Mouse (Mus musculus) heart, postnatal 0 days (tissue): ENCODE measurements around the gene Slc9c1. TPM values are rescaled to one million over a fixed set of nuclear protein-coding genes. Genes with fewer than 3 reads are reported as not detected.
"Not testable (repeated sequence)": the region's sequence is repeated elsewhere in the genome, so short reads cannot be mapped to it uniquely, and the experiment has no call there.

Experiments
- ATAC-seq: fragments of 200-750 bp; cut with Nextera tagmentation; 2 replicates; pipeline ENCODE4 v1.8.0; 2017; ENCODE audit warnings: low read depth, moderate number of reproducible peaks, moderate library complexity; ENCODE audit not compliant: insufficient read depth
- DNase-seq: peaks from one replicate; pipeline ENCODE4 v3.0.0-alpha.2; 2016; ENCODE audit warnings: low spot score
- H3K27ac ChIP-seq: fragments of 300-500 bp; sonication (generic); 2 replicates; pipeline ENCODE4 v1.5.1; 2014; ENCODE audit warnings: low read depth, mild to moderate bottlenecking
- H3K27me3 ChIP-seq: fragments of 300-500 bp; sonication (generic); 2 replicates; pipeline ENCODE4 v1.6.1; 2014; ENCODE audit warnings: low read length, mixed read lengths; ENCODE audit not compliant: control insufficient read depth, insufficient read depth
- H3K36me3 ChIP-seq: fragments of 300-500 bp; sonication (generic); replicated peaks from 2 replicates; pipeline ENCODE4 v1.6.1; 2014; ENCODE audit warnings: low read length, mixed read lengths; ENCODE audit not compliant: control insufficient read depth, insufficient read depth
- H3K4me1 ChIP-seq: fragments of 300-500 bp; sonication (generic); 2 replicates; pipeline ENCODE4 v1.6.1; 2014; ENCODE audit warnings: antibody characterized with exemption; ENCODE audit not compliant: control insufficient read depth, insufficient read depth
- H3K4me2 ChIP-seq: fragments of 300-500 bp; sonication (generic); 2 replicates; pipeline ENCODE4 v1.6.1; 2014; ENCODE audit warnings: low read depth, mild to moderate bottlenecking, low read length, moderate library complexity
- H3K4me3 ChIP-seq: fragments of 300-500 bp; sonication (generic); 2 replicates; pipeline ENCODE4 v1.5.1; 2014; ENCODE audit warnings: low read depth, low read length
- H3K9ac ChIP-seq: fragments of 300-500 bp; sonication (generic); replicated peaks from 2 replicates; pipeline ENCODE4 v1.6.1; 2014; ENCODE audit warnings: low read depth, low read length, mixed read lengths
- H3K9me3 ChIP-seq: fragments of 300-500 bp; sonication (generic); replicated peaks from 2 replicates; pipeline ENCODE4 v1.6.1; 2016; ENCODE audit warnings: low read length; ENCODE audit not compliant: control insufficient read depth
- CTCF ChIP-seq: IDR thresholded peaks from 2 replicates; pipeline ENCODE4 v1.5.1; 2016; ENCODE audit warnings: antibody characterized with exemption, control low read depth, low read depth
- EP300 ChIP-seq: IDR thresholded peaks from 2 replicates; pipeline ENCODE4 v1.6.1; 2016; ENCODE audit warnings: antibody characterized with exemption, low read depth
- WGBS: fragments of 180-500 bp; shearing (Covaris S2); extraction: QIAGEN DNeasy Blood & Tissue Kit; methylation state at CpG from one replicate; pipeline ENCODE4 v1.1.7; 2014; 5-methylcytosine and 5-hydroxymethylcytosine counted together
- polyA plus RNA-seq: library from polyadenylated mRNA; unstranded; fragments of >200 nt; fragmentation: Nextera tagmentation; extraction: Ambion mirVana; gene quantifications from 2 replicates; pipeline ENCODE4 v1.2.1, GENCODE M21; 2015
- total RNA-seq: library from RNA; depleted of rRNA; stranded (reverse); fragments of >200 nt; gene quantifications from 2 replicates; pipeline ENCODE4 v1.2.3, GENCODE M21; 2014; ENCODE audit warnings: low replicate concordance; rRNA removed

Slc9c1 gene
- total RNA-seq (not detected in 2 replicates), polyA plus RNA-seq (not detected in 2 replicates)

- Histone ChIP-seq H3K27ac (no peak within 1 kb of the TSS), H3K9me3 (no peaks in the 10 kb centered on the region), H3K4me1 (no peaks in the 10 kb centered on the region), H3K36me3 (no peaks in the 10 kb centered on the region), H3K27me3 (no peaks in the 10 kb centered on the region), H3K4me3 (no peak within 1 kb of the TSS), H3K4me2 (no peak within 1 kb of the TSS), H3K9ac (no peak within 1 kb of the TSS)
- TF ChIP-seq CTCF (no peak), EP300 (no peak)
- DNase-seq (no peak), ATAC-seq (no peak)
- 86% methylated on average over 5 of the region's 5 CpGs for WGBS
Observed at GRCm38 (mm10) chr16:45535009-45535408, at the start of gene Slc9c1. TSS of gene Slc9c1 (plus strand) at chr16:45535309.

- no peak within 1 kb of the TSS for H3K9ac ChIP-seq
- H3K4me2 ChIP-seq = no peak within 1 kb of the TSS
- TF ChIP-seq EP300 (no peak), CTCF (no peak)
- no peak within 1 kb of the TSS for H3K27ac ChIP-seq
- WGBS = 80% methylated on average over 5 of the region's 5 CpGs
- no peaks in the 10 kb centered on the region for H3K9me3 ChIP-seq
- ATAC-seq = no peak
- no peak within 1 kb of the TSS for H3K4me3 ChIP-seq
- H3K4me1 ChIP-seq = no peaks in the 10 kb centered on the region
- H3K36me3 ChIP-seq = no peaks in the 10 kb centered on the region
- DNase-seq = no peak
- H3K27me3 ChIP-seq = no peaks in the 10 kb centered on the region
Observed at GRCm38 (mm10) chr16:45492927-45493326, 42.2 kb upstream of the Slc9c1 start, which contains the start of gene Gm609. TSS of gene Gm609 (minus strand) at chr16:45492969.

DNA sequence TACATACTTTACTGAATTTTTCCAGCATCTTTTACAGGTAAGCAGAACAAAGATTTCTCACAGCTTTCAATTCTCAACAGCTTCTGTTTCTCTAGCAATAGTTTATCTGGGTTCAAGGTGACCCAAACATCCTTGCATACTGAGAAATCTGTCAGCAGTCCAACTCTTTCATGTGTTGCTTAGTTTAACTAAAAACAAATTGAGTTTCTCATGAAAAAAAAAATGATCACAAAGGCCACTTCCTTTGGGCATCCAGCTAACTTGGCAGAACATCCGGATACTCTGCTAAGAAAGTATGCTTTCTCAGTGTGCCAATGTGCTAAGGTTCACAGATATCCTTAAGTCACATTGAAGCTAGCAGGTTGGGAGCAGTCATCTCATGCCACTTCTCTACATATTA is 39.8 kb upstream of the Slc9c1 start:
- WGBS = 60% methylated on average over 1 of the region's 1 CpGs

DNA sequence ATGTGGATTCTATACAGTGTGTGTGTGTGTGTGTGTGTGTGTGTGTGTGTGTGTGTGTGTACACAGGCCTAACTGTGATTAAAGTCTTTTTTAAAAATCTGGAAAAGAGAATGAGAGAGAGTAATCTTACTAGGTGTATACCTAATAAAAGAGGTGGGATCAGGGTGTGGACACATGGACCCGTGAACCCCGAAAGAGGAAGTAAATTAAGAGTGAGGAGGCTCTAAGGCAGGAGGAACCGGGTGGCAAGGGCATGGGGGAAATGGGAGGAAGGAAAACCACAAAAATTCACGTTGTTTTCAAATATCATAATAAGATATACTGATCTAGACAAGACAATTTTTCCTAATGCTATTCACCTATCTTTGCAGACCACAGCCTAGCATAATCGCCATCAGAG is 9.6 kb upstream of the Slc9c1 start:
- no peaks in the 10 kb centered on the region for H3K4me1 ChIP-seq
- no peak for ATAC-seq
- H3K27ac ChIP-seq = no peak overlapping the region
- H3K4me3 ChIP-seq = no peak overlapping the region
- no peak for DNase-seq
- no peak overlapping the region for H3K4me2 ChIP-seq
- 55% methylated on average over 5 of the region's 5 CpGs for WGBS
- TF ChIP-seq CTCF (no peak), EP300 (no peak)
- H3K9ac ChIP-seq = no peak overlapping the region
- no peaks in the 10 kb centered on the region for H3K36me3 ChIP-seq
- no peaks in the 10 kb centered on the region for H3K27me3 ChIP-seq
- H3K9me3 ChIP-seq = no peaks in the 10 kb centered on the region

More for the DNA sequence above, 39.8 kb upstream of the Slc9c1 start:
- H3K4me3 ChIP-seq = no peak overlapping the region
- no peaks in the 10 kb centered on the region for H3K27me3 ChIP-seq
- no peaks in the 10 kb centered on the region for H3K9me3 ChIP-seq
- no peaks in the 10 kb centered on the region for H3K36me3 ChIP-seq
- ATAC-seq = no peak
- H3K4me1 ChIP-seq = no peaks in the 10 kb centered on the region
- no peak for TF ChIP-seq EP300
- TF ChIP-seq CTCF = no peak
- H3K9ac ChIP-seq = no peak overlapping the region
- no peak overlapping the region for H3K4me2 ChIP-seq
- H3K27ac ChIP-seq = no peak overlapping the region
- DNase-seq = no peak

- 64% methylated on average over 4 of the region's 4 CpGs for WGBS
- H3K27me3 ChIP-seq = no peaks in the 10 kb centered on the region
- no peak within 1 kb of the TSS for H3K9ac ChIP-seq
- H3K4me1 ChIP-seq = no peaks in the 10 kb centered on the region
- ATAC-seq (no peak), DNase-seq (no peak)
- TF ChIP-seq EP300 = no peak
- TF ChIP-seq CTCF = no peak
- no peak within 1 kb of the TSS for H3K4me3 ChIP-seq
- no peak within 1 kb of the TSS for H3K27ac ChIP-seq
- H3K36me3 ChIP-seq = no peaks in the 10 kb centered on the region
- H3K4me2 ChIP-seq = no peak within 1 kb of the TSS
- H3K9me3 ChIP-seq = no peaks in the 10 kb centered on the region
Observed at GRCm38 (mm10) chr16:45531950-45532349, 3.2 kb upstream of the Slc9c1 start, which contains the start of gene Gm17783. TSS of gene Gm17783 (minus strand) at chr16:45532050.

DNA sequence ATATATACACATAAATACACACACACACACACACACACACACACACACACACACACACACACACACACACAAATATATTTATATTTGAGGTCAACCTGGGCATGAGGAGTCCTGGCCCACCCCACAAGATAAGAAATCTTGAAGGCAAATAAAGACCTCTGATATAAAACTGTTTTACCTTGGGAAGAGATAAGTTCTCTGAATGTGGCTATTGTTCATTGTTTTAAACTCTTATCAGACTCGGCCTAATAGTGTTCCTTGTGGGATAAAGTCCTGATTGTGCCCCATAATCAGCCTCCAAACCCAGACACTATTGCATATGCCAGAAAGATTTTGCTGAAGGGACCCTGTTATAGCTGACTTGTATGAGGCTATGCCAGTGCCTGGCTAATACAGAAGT is 3.2 kb downstream of the Slc9c1 start:
- not testable (repeated sequence) for H3K27me3 ChIP-seq, H3K36me3 ChIP-seq, H3K4me1 ChIP-seq, H3K4me3 ChIP-seq, H3K9me3 ChIP-seq, H3K9ac ChIP-seq, H3K4me2 ChIP-seq, DNase-seq, H3K27ac ChIP-seq, ATAC-seq
- WGBS = 48% methylated on average over 1 of the region's 1 CpGs
